Mouse (Mus musculus) stomach, postnatal 0 days (tissue): ENCODE measurements around the gene Igf2r. TPM values are rescaled to one million over a fixed set of nuclear protein-coding genes. Genes with fewer than 3 reads are reported as not detected.

Source experiments
- ATAC-seq: fragments of 200-750 bp; cut with Nextera tagmentation; 2 replicates; pipeline ENCODE4 v1.8.0; 2017; ENCODE audit not compliant: low FRiP score, low TSS enrichment
- DNase-seq: peaks from one replicate; pipeline ENCODE4 v3.0.0-alpha.2; 2016; ENCODE audit warnings: low spot score
- H3K27ac ChIP-seq: fragments of 300-500 bp; sonication (generic); replicated peaks from 2 replicates; pipeline ENCODE4 v1.5.1; 2014; ENCODE audit warnings: mild to moderate bottlenecking, control low read depth
- H3K27me3 ChIP-seq: fragments of 300-500 bp; sonication (generic); 2 replicates; pipeline ENCODE4 v1.6.1; 2014; ENCODE audit warnings: low read length; ENCODE audit not compliant: control insufficient read depth, insufficient read depth
- H3K36me3 ChIP-seq: fragments of 300-500 bp; sonication (generic); 2 replicates; pipeline ENCODE4 v1.6.1; 2014; ENCODE audit warnings: low read length, mixed read lengths; ENCODE audit not compliant: control insufficient read depth, insufficient read depth
- H3K4me1 ChIP-seq: fragments of 300-500 bp; sonication (generic); replicated peaks from 2 replicates; pipeline ENCODE4 v1.6.1; 2014; ENCODE audit warnings: antibody characterized with exemption; ENCODE audit not compliant: control insufficient read depth, insufficient read depth
- H3K4me2 ChIP-seq: fragments of 300-500 bp; sonication (generic); replicated peaks from 2 replicates; pipeline ENCODE4 v1.6.1; 2014; ENCODE audit warnings: low read depth, mild to moderate bottlenecking, control low read depth, moderate library complexity
- H3K4me3 ChIP-seq: fragments of 300-500 bp; sonication (generic); 2 replicates; pipeline ENCODE4 v1.5.1; 2014; ENCODE audit warnings: low read depth, low read length, control low read depth
- H3K9ac ChIP-seq: fragments of 300-500 bp; sonication (generic); 2 replicates; pipeline ENCODE4 v1.6.1; 2014; ENCODE audit warnings: mild to moderate bottlenecking, low read length, control low read depth, mixed read lengths
- H3K9me3 ChIP-seq: fragments of 300-500 bp; sonication (generic); 2 replicates; pipeline ENCODE4 v1.6.1; 2016; ENCODE audit warnings: low read length; ENCODE audit not compliant: control insufficient read depth
- CTCF ChIP-seq: IDR thresholded peaks from 2 replicates; pipeline ENCODE4 v1.5.1; 2016; ENCODE audit warnings: antibody characterized with exemption, low read depth, mild to moderate bottlenecking, moderate library complexity
- EP300 ChIP-seq: optimal IDR thresholded peaks from 2 replicates; pipeline ENCODE3; 2016; ENCODE audit warnings: antibody characterized with exemption
- WGBS: fragments of 180-500 bp; shearing (Covaris S2); extraction: QIAGEN DNeasy Blood & Tissue Kit; methylation state at CpG from one replicate; pipeline ENCODE4 v1.1.7; 2014; 5-methylcytosine and 5-hydroxymethylcytosine counted together
- polyA plus RNA-seq: library from polyadenylated mRNA; unstranded; fragments of >200 nt; fragmentation: Nextera tagmentation; extraction: Ambion mirVana; gene quantifications from 2 replicates; pipeline ENCODE4 v1.2.1, GENCODE M21; 2015

Gene Igf2r
- polyA plus RNA-seq, 1 experiment from 2014 or later = 9.6 TPM

DNA sequence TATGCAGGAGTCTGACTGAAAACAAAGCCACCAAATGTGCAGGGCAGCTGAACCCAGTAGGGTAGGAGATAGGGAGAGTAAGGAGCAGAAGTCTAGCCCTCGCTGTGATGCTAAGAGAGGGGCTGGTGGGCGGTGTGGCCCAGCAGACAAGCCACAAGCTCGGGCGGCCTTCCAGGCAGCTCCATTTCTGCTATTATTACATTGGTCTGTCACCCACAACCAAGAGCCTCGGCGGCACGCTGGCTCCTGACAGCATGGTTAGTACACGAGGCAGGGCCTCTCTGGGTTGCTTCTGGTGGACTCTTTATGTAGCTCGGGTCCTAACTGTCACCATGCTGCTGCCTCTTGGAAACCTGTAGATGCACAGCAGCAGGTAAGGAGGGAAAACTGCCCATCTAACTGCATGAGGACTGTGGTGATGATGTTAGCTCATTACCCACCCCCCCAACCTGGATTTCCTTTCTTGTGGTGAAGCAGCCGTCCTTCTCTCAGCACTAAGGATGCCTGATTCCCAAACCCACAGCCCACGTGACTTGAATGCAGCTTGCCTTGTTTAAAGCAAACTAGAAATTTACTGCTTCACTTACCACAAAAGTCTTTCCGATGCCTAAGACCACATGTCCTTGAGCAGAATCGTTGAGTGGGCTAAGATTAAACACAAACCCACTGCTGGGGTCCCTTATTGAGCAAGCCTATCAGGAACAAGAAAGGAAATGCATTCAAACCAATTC is 59.2 kb downstream of the Igf2r start:
- DNase-seq (no peak), ATAC-seq (no peak)
- H3K27ac ChIP-seq = no peak overlapping the region
- no peaks in the 10 kb centered on the region for H3K4me1 ChIP-seq
- H3K9ac ChIP-seq = no peak overlapping the region
- WGBS = 88% methylated on average over 13 of the region's 13 CpGs
- no peaks in the 10 kb centered on the region for H3K27me3 ChIP-seq
- H3K4me3 ChIP-seq = no peak overlapping the region
- H3K36me3 ChIP-seq = peaks cover 5% of the 10 kb centered on the region; the same call in 1 of the 2 replicates
- H3K9me3 ChIP-seq = no peaks in the 10 kb centered on the region
- TF ChIP-seq CTCF (no peak), EP300 (no peak)
- no peak overlapping the region for H3K4me2 ChIP-seq

DNA sequence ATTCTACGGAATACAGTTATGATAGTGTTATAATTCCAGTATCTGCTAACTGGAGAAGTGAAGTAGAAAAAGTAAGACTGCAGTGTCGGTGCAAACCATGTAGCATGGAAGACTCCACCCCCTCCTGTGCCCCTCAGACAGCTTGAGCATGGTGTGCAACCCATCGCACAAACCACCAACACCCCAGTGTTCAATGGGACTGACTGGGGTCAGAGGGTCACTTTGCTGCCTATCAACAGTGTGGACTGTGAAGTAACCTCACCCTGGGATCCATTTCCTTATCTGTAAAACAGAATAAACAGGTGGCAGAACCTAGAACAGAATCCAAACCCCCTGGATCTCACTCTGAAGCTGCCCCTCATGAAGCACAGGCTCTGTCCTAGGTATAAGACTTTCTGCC is 61.1 kb downstream of the Igf2r start:
- no peaks in the 10 kb centered on the region for H3K9me3 ChIP-seq
- no peak overlapping the region for H3K27ac ChIP-seq
- no peak for ATAC-seq
- H3K4me2 ChIP-seq = no peak overlapping the region
- no peaks in the 10 kb centered on the region for H3K4me1 ChIP-seq
- H3K27me3 ChIP-seq = no peaks in the 10 kb centered on the region
- peaks cover 2% of the 10 kb centered on the region; the same call in 1 of the 2 replicates for H3K36me3 ChIP-seq
- H3K9ac ChIP-seq = no peak overlapping the region
- 84% methylated on average over 3 of the region's 3 CpGs for WGBS
- DNase-seq = no peak
- TF ChIP-seq EP300 = no peak
- TF ChIP-seq CTCF = no peak
- H3K4me3 ChIP-seq = no peak overlapping the region

DNA sequence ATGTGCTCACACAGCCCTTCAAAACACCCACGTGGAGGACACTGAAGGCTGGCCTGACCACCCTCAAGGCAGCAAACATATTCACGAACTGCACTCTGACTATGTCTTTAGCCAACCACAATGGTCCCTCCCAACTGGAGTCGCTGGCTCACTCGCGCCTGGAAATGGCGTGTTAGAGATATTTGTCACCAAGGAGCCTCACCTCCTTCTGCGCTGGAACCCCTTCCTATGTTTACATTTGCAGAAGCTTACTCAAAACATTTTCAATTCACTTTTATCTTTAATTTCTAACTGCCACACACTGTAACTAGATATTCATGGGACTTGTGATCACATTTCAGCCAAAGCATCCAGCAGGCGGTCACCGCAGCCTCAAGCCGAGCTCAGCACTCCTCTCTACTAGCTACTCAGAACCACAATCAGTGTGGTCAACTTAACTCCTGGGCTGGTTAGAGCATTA is 62.8 kb downstream of the Igf2r start:
- no peaks in the 10 kb centered on the region for H3K4me1 ChIP-seq
- H3K9ac ChIP-seq = no peak overlapping the region
- no peak overlapping the region for H3K4me2 ChIP-seq
- DNase-seq (no peak), ATAC-seq (no peak)
- WGBS = 53% methylated on average over 10 of the region's 10 CpGs
- H3K27me3 ChIP-seq = no peaks in the 10 kb centered on the region
- H3K4me3 ChIP-seq = no peak overlapping the region
- no peaks in the 10 kb centered on the region for H3K9me3 ChIP-seq
- no peak for TF ChIP-seq EP300
- TF ChIP-seq CTCF = no peak
- H3K27ac ChIP-seq = no peak overlapping the region
- H3K36me3 ChIP-seq = no peaks in the 10 kb centered on the region; the same call in 1 of the 2 replicates

DNA sequence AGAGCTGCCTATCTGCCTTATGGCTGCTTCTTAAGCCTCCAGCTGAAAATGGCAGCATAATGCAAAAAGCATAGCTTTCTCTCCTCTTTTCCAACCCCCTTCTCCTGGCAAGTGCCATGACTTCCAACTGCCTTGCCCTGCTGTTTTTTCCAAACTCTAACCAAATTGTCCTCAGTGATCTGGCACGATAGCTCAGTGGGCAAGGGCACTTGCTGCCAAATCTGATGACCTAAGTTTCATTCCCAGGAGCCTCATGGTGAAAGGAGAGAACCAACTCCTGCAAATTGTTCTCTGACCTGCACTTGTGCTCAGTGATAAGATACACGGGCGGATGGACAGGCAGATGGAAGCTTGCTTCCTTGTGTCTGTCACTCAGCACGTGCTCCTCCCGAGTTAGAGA is 66.6 kb downstream of the Igf2r start:
- Histone ChIP-seq H3K27me3 (no peaks in the 10 kb centered on the region), H3K27ac (no peak overlapping the region), H3K4me2 (no peak overlapping the region), H3K9ac (no peak overlapping the region), H3K36me3 (peaks cover 6% of the 10 kb centered on the region; the same call in 1 of the 2 replicates), H3K9me3 (no peaks in the 10 kb centered on the region), H3K4me3 (no peak overlapping the region), H3K4me1 (no peaks in the 10 kb centered on the region)
- no peak for DNase-seq
- TF ChIP-seq EP300 = no peak
- ATAC-seq = no peak
- 84% methylated on average over 5 of the region's 5 CpGs for WGBS

DNA sequence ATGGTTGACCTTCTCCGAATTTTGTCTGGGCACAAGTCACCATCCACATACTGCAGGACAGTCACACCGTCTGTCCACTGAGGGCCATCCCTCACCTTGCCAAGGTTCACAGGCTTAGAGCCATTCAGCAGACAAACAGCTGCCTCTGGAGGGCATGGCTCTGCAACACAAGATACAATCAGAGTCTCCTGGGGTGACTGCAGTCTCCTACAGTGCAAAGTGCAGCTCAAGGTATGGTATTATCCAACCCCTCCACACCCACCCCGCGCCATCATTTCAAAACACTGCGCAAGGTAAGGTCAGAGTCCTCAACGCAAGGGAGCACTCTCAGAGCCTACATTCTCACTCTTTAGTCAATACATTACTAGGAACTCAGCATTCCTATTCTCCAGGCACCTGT is 69.1 kb downstream of the Igf2r start:
- Histone ChIP-seq H3K4me1 (no peaks in the 10 kb centered on the region), H3K9me3 (no peaks in the 10 kb centered on the region), H3K27me3 (no peaks in the 10 kb centered on the region), H3K4me3 (no peak overlapping the region), H3K9ac (no peak overlapping the region), H3K36me3 (peaks cover 17% of the 10 kb centered on the region), H3K4me2 (no peak overlapping the region), H3K27ac (no peak overlapping the region)
- no peak for DNase-seq
- TF ChIP-seq CTCF (no peak), EP300 (no peak)
- ATAC-seq = peak; percentile 55; the same call in 1 of the 2 replicates
- 87% methylated on average over 6 of the region's 6 CpGs for WGBS

DNA sequence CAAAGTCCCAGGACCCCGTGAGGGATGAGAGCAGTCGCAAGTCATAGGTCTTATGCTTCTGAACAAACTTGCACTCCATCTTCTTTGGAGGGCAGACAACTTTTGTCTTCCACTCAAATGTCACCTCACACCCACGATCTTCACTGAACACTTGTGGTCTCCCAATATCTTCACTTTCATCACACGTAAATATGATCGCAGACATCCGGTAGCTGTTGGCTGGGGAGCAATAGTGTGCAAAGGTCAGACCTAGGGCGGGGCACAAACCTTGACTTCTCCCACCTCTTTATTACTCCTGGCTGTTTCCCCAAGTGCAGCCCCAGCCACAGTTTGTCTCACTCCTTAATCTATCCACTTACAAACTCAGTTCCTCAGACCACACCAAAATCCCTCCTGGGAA is 77.6 kb downstream of the Igf2r start:
- Histone ChIP-seq H3K9me3 (no peaks in the 10 kb centered on the region), H3K27ac (no peak overlapping the region), H3K4me1 (no peaks in the 10 kb centered on the region), H3K27me3 (no peaks in the 10 kb centered on the region), H3K4me2 (no peak overlapping the region), H3K9ac (no peak overlapping the region), H3K4me3 (no peak overlapping the region), H3K36me3 (peaks cover 27% of the 10 kb centered on the region)
- WGBS = 50% methylated on average over 7 of the region's 7 CpGs
- peak; percentile 38 for DNase-seq
- no peak for TF ChIP-seq EP300
- no peak for TF ChIP-seq CTCF
- ATAC-seq = no peak
